Mouse (Mus musculus) ES-Bruce4 (cell line): Measurements from ENCODE around the gene Gskip.

Experiments
- CTCF ChIP-seq: IDR thresholded peaks from one replicate; pipeline ENCODE4 v1.8.1; 2011; ENCODE audit warnings: low read depth, low read length
- EP300 ChIP-seq: IDR thresholded peaks from 2 replicates; pipeline ENCODE4 v1.6.1; 2011; ENCODE audit warnings: low read depth, low read length; ENCODE audit not compliant: insufficient read depth
- POLR2A ChIP-seq: IDR thresholded peaks from one replicate; pipeline ENCODE4 v1.8.1; 2011; ENCODE audit warnings: low read length; ENCODE audit not compliant: insufficient read depth

- no peak for TF ChIP-seq CTCF
- TF ChIP-seq POLR2A: no peak
- no peak for TF ChIP-seq EP300
These were observed 43.3 kb downstream of the Gskip start for GRCm38 (mm10) chr12:105727964-105728363.
